Mouse (Mus musculus) intestine, embryonic 16.5 days (tissue): ENCODE data around the gene Pgp. TPM values are rescaled to one million over a fixed set of nuclear protein-coding genes. Genes with fewer than 3 reads are reported as not detected.
A peak's percentile ranks its signal among the peaks of the same experiment; 100 is the strongest.

Experiments
- ATAC-seq: fragments of 200-750 bp; cut with Nextera tagmentation; 2 replicates; pipeline ENCODE4 v1.8.0; 2017; ENCODE audit warnings: moderate TSS enrichment, moderate library complexity
- H3K27ac ChIP-seq: fragments of 300-500 bp; sonication (generic); 2 replicates; pipeline ENCODE4 v1.5.1; 2014; ENCODE audit warnings: mild to moderate bottlenecking, low read length
- H3K27me3 ChIP-seq: fragments of 300-500 bp; sonication (generic); replicated peaks from 2 replicates; pipeline ENCODE4 v1.6.1; 2014; ENCODE audit warnings: low read length, control low read depth, mixed read lengths; ENCODE audit not compliant: control insufficient read depth, insufficient read depth
- H3K36me3 ChIP-seq: fragments of 300-500 bp; sonication (generic); 2 replicates; pipeline ENCODE4 v1.6.1; 2014; ENCODE audit warnings: low read length, control low read depth; ENCODE audit not compliant: control insufficient read depth, insufficient read depth
- H3K4me1 ChIP-seq: fragments of 300-500 bp; sonication (generic); 2 replicates; pipeline ENCODE4 v1.6.1; 2014; ENCODE audit warnings: low read length, control low read depth, mixed read lengths; ENCODE audit not compliant: control insufficient read depth, insufficient read depth
- H3K4me2 ChIP-seq: fragments of 300-500 bp; sonication (generic); 2 replicates; pipeline ENCODE4 v1.6.1; 2014; ENCODE audit warnings: low read depth, low read length, control low read depth
- H3K4me3 ChIP-seq: fragments of 300-500 bp; sonication (generic); 2 replicates; pipeline ENCODE4 v1.5.1; 2014; ENCODE audit warnings: mild to moderate bottlenecking, low read length
- H3K9ac ChIP-seq: fragments of 300-500 bp; sonication (generic); 2 replicates; pipeline ENCODE4 v1.6.1; 2014; ENCODE audit warnings: low read depth, low read length
- H3K9me3 ChIP-seq: fragments of 300-500 bp; sonication (generic); 2 replicates; pipeline ENCODE4 v1.6.1; 2016; ENCODE audit warnings: low read length, control low read depth; ENCODE audit not compliant: control insufficient read depth
- whole genome bisulfite sequencing: fragments of 180-500 bp; shearing (Covaris S2); extraction: QIAGEN DNeasy Blood & Tissue Kit; methylation state at CpG from one replicate; pipeline ENCODE4 v1.1.7; 2014; 5-methylcytosine and 5-hydroxymethylcytosine counted together
- polyA plus RNA-seq: library from polyadenylated mRNA; unstranded; fragments of >200 nt; fragmentation: Nextera tagmentation; extraction: Ambion mirVana; gene quantifications from 2 replicates; pipeline ENCODE4 v1.2.1, GENCODE M21; 2015

Gene Pgp
- polyA plus RNA-seq, 1 experiment from 2014 or later, result 87.1 TPM

GRCm38 (mm10) chr17:24470701-24471527, 722 bp downstream of the Pgp start:
- Histone ChIP-seq H3K4me2 (peak overlapping the region; percentile 92), H3K4me3 (peak overlapping the region; percentile 93), H3K4me1 (peaks cover 31% of the 10 kb centered on the region), H3K27ac (peak overlapping the region; percentile 93), H3K36me3 (peaks cover 14% of the 10 kb centered on the region), H3K9me3 (no peaks in the 10 kb centered on the region), H3K9ac (peak overlapping the region; percentile 96), H3K27me3 (no peaks in the 10 kb centered on the region)
- WGBS, result under 1% methylated on average over 68 of the region's 68 CpGs
- peak; percentile 25 for ATAC-seq

- H3K27ac ChIP-seq, result peak overlapping the region; percentile 95
- H3K4me1 ChIP-seq, result peaks cover 31% of the 10 kb centered on the region
- WGBS, result 56% methylated on average over 4 of the region's 4 CpGs
- H3K9me3 ChIP-seq, result no peaks in the 10 kb centered on the region
- peak overlapping the region; percentile 92 for H3K4me2 ChIP-seq
- peak; percentile 38 for ATAC-seq
- H3K36me3 ChIP-seq, result peaks cover 26% of the 10 kb centered on the region
- H3K4me3 ChIP-seq, result peak overlapping the region; percentile 93
- H3K27me3 ChIP-seq, result no peaks in the 10 kb centered on the region
- peak overlapping the region; percentile 96 for H3K9ac ChIP-seq
These were observed 2.3 kb downstream of the Pgp start for GRCm38 (mm10) chr17:24472512-24472911.

- peak within 1 kb of the TSS; percentile 96 for H3K9ac ChIP-seq
These were observed 3.6 kb downstream of the Pgp start, which contains the start of gene Bricd5 for GRCm38 (mm10) chr17:24473612-24474275. Gene Bricd5, plus strand, starts transcription at chr17:24473884.

GRCm38 (mm10) chr17:24474557-24474956, 4.4 kb downstream of the Pgp start:
- H3K9me3 ChIP-seq, result no peaks in the 10 kb centered on the region
- H3K9ac ChIP-seq, result no peak overlapping the region
- peak overlapping the region; percentile 95 for H3K27ac ChIP-seq
- no peak overlapping the region for H3K4me3 ChIP-seq
- H3K36me3 ChIP-seq, result peaks cover 26% of the 10 kb centered on the region
- ATAC-seq, result no peak
- H3K27me3 ChIP-seq, result no peaks in the 10 kb centered on the region
- H3K4me1 ChIP-seq, result peaks cover 37% of the 10 kb centered on the region
- 71% methylated on average over 5 of the region's 5 CpGs for WGBS
- no peak overlapping the region for H3K4me2 ChIP-seq

More at GRCm38 (mm10) chr17:24473612-24474275, 3.6 kb downstream of the Pgp start, which contains the start of gene Bricd5:
- peak within 1 kb of the TSS; percentile 92 for H3K4me2 ChIP-seq
- no peak for ATAC-seq
- peak within 1 kb of the TSS; percentile 95 for H3K27ac ChIP-seq
- peaks cover 37% of the 10 kb centered on the region for H3K4me1 ChIP-seq
- H3K9me3 ChIP-seq, result no peaks in the 10 kb centered on the region
- peaks cover 26% of the 10 kb centered on the region for H3K36me3 ChIP-seq
- peak within 1 kb of the TSS; percentile 93 for H3K4me3 ChIP-seq
- WGBS, result 74% methylated on average over 6 of the region's 6 CpGs
- H3K27me3 ChIP-seq, result no peaks in the 10 kb centered on the region

GRCm38 (mm10) chr17:24475586-24475985, 5.4 kb downstream of the Pgp start:
- Histone ChIP-seq H3K27me3 (no peaks in the 10 kb centered on the region), H3K4me2 (no peak overlapping the region), H3K9me3 (no peaks in the 10 kb centered on the region), H3K4me1 (peaks cover 45% of the 10 kb centered on the region), H3K36me3 (peaks cover 26% of the 10 kb centered on the region), H3K4me3 (no peak overlapping the region), H3K27ac (no peak overlapping the region), H3K9ac (no peak overlapping the region)
- 93% methylated on average over 6 of the region's 6 CpGs for WGBS
- ATAC-seq, result no peak

GRCm38 (mm10) chr17:24476022-24476776, 6.0 kb downstream of the Pgp start:
- no peak overlapping the region for H3K4me3 ChIP-seq
- H3K27me3 ChIP-seq, result no peaks in the 10 kb centered on the region
- H3K27ac ChIP-seq, result no peak overlapping the region
- no peak for ATAC-seq
- H3K4me1 ChIP-seq, result peaks cover 44% of the 10 kb centered on the region
- WGBS, result 94% methylated on average over 10 of the region's 10 CpGs
- H3K36me3 ChIP-seq, result peaks cover 26% of the 10 kb centered on the region
- no peaks in the 10 kb centered on the region for H3K9me3 ChIP-seq
- H3K9ac ChIP-seq, result no peak overlapping the region
- H3K4me2 ChIP-seq, result no peak overlapping the region

- H3K27ac ChIP-seq, result peak overlapping the region; percentile 51
- H3K9me3 ChIP-seq, result no peaks in the 10 kb centered on the region
- ATAC-seq, result no peak
- peak overlapping the region; percentile 94 for H3K9ac ChIP-seq
- WGBS, result 91% methylated on average over 20 of the region's 20 CpGs
- peak overlapping the region; percentile 88; the same call in 1 of the 2 replicates for H3K4me3 ChIP-seq
- H3K4me1 ChIP-seq, result peaks cover 33% of the 10 kb centered on the region
- peak overlapping the region; percentile 77 for H3K4me2 ChIP-seq
- peaks cover 26% of the 10 kb centered on the region for H3K36me3 ChIP-seq
- H3K27me3 ChIP-seq, result no peaks in the 10 kb centered on the region
These were observed 7.1 kb downstream of the Pgp start for GRCm38 (mm10) chr17:24477053-24477984.

GRCm38 (mm10) chr17:24477985-24478600, 7.9 kb downstream of the Pgp start:
- WGBS, result 31% methylated on average over 11 of the region's 11 CpGs
- peak overlapping the region; percentile 88 for H3K4me3 ChIP-seq
- H3K4me2 ChIP-seq, result peak overlapping the region; percentile 77
- no peaks in the 10 kb centered on the region for H3K9me3 ChIP-seq
- H3K27ac ChIP-seq, result peak overlapping the region; percentile 51; the same call in 1 of the 2 replicates
- no peaks in the 10 kb centered on the region for H3K27me3 ChIP-seq
- peak overlapping the region; percentile 94 for H3K9ac ChIP-seq
- peak; percentile 43 for ATAC-seq
- H3K36me3 ChIP-seq, result peaks cover 26% of the 10 kb centered on the region
- H3K4me1 ChIP-seq, result peaks cover 28% of the 10 kb centered on the region
